Mouse (Mus musculus): ENCODE measurements around the gene Itgal. TPM values are rescaled to one million over a fixed set of nuclear protein-coding genes. Genes with fewer than 3 reads are reported as not detected.

Gene Itgal
- polyA plus RNA-seq, 1 experiment from 2014 or later: 4.1 TPM

DNA sequence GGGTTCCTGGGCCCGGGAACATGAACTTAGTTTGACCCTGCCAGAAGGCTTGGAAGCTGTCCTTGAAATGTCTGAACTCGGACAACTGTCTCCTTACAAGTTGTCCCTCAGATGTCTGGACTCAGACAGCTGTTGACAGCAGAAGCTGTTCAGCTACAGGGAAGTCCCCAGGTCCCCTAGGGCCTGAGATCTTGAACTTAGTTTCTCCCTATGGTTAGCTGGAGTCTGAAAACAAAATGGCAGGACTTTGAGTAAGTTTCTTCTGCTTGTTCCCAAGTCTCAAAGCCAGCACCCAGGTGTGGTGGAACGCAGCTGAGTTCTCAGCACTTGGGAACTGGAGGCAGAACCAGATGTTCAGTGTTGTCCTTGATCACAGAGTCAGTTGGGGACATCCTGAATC is 16.0 kb upstream of the Itgal start:
- no peaks in the 10 kb centered on the region for H3K27me3 ChIP-seq
- 0 out of 2 replicates have a peak overlapping the region, but pooled peaks have one; percentile 1 for H3K27ac ChIP-seq
- 66% methylated on average over 3 of the region's 3 CpGs for WGBS (ENCODE audit: insufficient replicate concordance)
- no peak overlapping the region for H3K9ac ChIP-seq
- H3K4me2 ChIP-seq: no peak overlapping the region
- H3K9me3 ChIP-seq (replicated peaks): no peaks in the 10 kb centered on the region
- DNase-seq (no peak), ATAC-seq (ENCODE audit: low read depth) (no peak)
- no peaks in the 10 kb centered on the region for H3K36me3 ChIP-seq
- H3K4me3 ChIP-seq (replicated peaks): no peak overlapping the region
- peaks cover 47% of the 10 kb centered on the region for H3K4me1 ChIP-seq (replicated peaks)

DNA sequence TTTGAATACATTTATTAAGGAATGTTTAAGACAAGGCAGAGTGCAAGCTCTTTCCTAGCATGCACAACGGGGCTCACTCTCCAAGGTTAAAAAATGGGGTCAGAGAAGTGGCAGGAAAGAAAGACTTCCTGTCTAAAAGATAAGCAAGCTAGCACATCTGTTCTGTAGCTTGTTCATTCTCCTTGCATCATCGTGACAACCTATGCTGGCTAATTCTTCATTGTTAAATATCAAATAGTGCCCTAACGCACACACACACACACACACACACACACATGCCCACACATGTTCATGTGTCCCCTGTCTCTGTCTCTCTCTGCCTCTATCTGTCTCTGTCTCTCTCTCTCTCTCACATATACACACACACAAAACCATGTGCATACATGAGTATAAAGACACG is 14.9 kb upstream of the Itgal start:
- DNase-seq: no peak
- H3K4me2 ChIP-seq: no peak overlapping the region
- H3K27ac ChIP-seq: no peak overlapping the region
- WGBS (ENCODE audit: insufficient replicate concordance): 14% methylated on average over 4 of the region's 4 CpGs
- H3K4me1 ChIP-seq (replicated peaks): peaks cover 51% of the 10 kb centered on the region
- no peak overlapping the region for H3K4me3 ChIP-seq (replicated peaks)
- H3K27me3 ChIP-seq: no peaks in the 10 kb centered on the region
- no peaks in the 10 kb centered on the region for H3K9me3 ChIP-seq (replicated peaks)
- H3K9ac ChIP-seq: no peak overlapping the region
- ATAC-seq (ENCODE audit: low read depth): no peak
- no peaks in the 10 kb centered on the region for H3K36me3 ChIP-seq

DNA sequence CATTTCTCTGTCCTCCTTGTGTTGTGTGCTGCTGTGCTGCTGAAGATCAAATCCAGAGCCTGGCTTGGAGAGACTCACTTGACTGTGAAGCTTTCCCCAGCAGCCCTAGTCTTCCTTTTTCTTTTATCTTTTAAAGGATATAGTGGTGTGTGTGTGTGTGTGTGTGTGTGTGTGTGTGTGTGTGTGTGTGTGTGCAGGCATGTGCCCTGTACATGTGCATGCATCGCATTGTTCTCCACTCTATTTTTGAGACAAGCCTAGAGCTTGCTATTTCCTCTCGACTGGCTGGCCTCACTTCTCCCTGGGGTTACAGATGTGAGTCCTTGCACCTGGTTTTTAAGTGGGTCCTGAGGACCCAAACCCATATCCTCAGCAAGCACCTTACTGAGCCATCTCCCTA is 13.9 kb upstream of the Itgal start:
- DNase-seq (no peak), ATAC-seq (ENCODE audit: low read depth) (no peak)
- Histone ChIP-seq H3K27me3 (no peaks in the 10 kb centered on the region), H3K4me2 (no peak overlapping the region), H3K36me3 (no peaks in the 10 kb centered on the region), H3K4me1 (replicated peaks) (peaks cover 49% of the 10 kb centered on the region), H3K4me3 (replicated peaks) (no peak overlapping the region), H3K9ac (no peak overlapping the region), H3K9me3 (replicated peaks) (no peaks in the 10 kb centered on the region), H3K27ac (no peak overlapping the region)
- WGBS (ENCODE audit: insufficient replicate concordance): 66% methylated on average over 2 of the region's 2 CpGs

DNA sequence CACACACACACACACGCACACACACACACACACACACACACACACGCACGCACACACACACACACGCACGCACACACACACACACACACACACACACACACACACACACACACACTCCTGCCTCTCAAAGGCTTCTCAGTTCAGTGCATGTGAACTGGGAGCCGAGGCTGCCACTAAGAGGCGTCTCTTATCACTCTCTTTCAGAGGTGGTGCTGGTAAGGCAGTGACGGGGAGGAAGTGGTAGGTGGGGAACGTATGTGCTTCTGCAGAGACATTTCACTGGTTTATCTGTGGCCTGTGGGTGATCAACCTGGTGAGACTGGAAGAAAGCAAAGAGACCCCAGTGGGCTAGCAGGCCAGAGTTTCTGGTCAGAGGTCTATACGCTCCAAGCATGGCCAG is 10.9 kb upstream of the Itgal start:
- 10% methylated on average over 9 of the region's 10 CpGs for WGBS (ENCODE audit: insufficient replicate concordance)
- ATAC-seq (ENCODE audit: low read depth): peak; percentile 86

DNA sequence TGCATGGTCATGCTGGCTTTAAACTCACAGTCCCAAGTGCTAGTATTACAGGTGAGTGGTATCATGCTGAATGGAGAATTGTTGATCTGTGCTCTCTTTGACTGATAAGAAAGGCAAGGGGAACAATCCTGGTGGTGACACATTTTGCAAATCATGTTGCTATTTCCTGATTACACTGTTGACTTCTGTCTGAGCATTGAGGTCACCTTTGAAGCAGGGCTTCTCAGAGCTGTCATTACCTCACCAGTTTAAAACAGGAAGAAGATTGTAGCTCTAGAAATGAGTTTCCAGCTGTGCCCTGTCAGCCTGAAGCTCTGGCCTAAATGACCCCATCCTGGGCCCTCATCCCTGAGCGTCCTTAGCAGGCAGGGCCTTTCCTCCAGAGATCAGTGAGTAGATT is 8.1 kb upstream of the Itgal start:
- Histone ChIP-seq H3K27ac (no peak overlapping the region), H3K27me3 (no peaks in the 10 kb centered on the region), H3K36me3 (no peaks in the 10 kb centered on the region), H3K9ac (no peak overlapping the region), H3K4me1 (replicated peaks) (peaks cover 19% of the 10 kb centered on the region), H3K4me3 (replicated peaks) (no peak overlapping the region), H3K4me2 (no peak overlapping the region), H3K9me3 (replicated peaks) (no peaks in the 10 kb centered on the region)
- no peak for DNase-seq
- WGBS (ENCODE audit: insufficient replicate concordance): 50% methylated on average over 1 of the region's 1 CpGs
- no peak for ATAC-seq (ENCODE audit: low read depth)

More for the DNA sequence above, 10.9 kb upstream of the Itgal start:
- Histone ChIP-seq H3K4me1 (replicated peaks) (peaks cover 32% of the 10 kb centered on the region), H3K27me3 (no peaks in the 10 kb centered on the region), H3K9me3 (replicated peaks) (no peaks in the 10 kb centered on the region), H3K9ac (no peak overlapping the region), H3K4me2 (no peak overlapping the region), H3K36me3 (no peaks in the 10 kb centered on the region), H3K4me3 (replicated peaks) (no peak overlapping the region), H3K27ac (peak overlapping the region; percentile 61; the same call in 1 of the 2 replicates)
- peak; percentile 44 for DNase-seq

DNA sequence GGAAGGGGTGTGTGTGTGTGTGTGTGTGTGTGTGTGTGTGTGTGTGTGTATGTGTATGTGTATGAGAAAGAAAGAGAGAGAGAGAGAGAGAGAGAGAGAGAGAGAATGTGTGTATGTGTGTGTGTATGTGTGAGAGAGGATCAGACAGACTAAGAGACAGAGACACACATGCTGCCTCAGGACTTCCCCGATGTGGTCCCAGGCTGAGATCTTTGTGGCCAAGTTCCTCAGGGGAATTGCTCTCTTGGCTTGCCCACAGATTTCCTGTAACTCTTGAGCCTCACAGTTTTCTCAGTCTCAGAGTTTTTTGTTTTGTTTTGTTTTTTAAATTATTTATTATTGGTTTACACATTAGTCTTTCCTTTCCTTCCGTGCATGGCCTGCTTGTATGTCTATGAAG is 6.8 kb upstream of the Itgal start:
- no peak overlapping the region for H3K4me2 ChIP-seq
- 27% methylated on average over 2 of the region's 2 CpGs for WGBS (ENCODE audit: insufficient replicate concordance)
- no peak overlapping the region for H3K9ac ChIP-seq
- H3K9me3 ChIP-seq (replicated peaks): no peaks in the 10 kb centered on the region
- H3K27me3 ChIP-seq: no peaks in the 10 kb centered on the region
- H3K4me1 ChIP-seq (replicated peaks): peaks cover 17% of the 10 kb centered on the region
- H3K27ac ChIP-seq: no peak overlapping the region
- ATAC-seq (ENCODE audit: low read depth) (no peak), DNase-seq (no peak)
- no peak overlapping the region for H3K4me3 ChIP-seq (replicated peaks)
- no peaks in the 10 kb centered on the region for H3K36me3 ChIP-seq

DNA sequence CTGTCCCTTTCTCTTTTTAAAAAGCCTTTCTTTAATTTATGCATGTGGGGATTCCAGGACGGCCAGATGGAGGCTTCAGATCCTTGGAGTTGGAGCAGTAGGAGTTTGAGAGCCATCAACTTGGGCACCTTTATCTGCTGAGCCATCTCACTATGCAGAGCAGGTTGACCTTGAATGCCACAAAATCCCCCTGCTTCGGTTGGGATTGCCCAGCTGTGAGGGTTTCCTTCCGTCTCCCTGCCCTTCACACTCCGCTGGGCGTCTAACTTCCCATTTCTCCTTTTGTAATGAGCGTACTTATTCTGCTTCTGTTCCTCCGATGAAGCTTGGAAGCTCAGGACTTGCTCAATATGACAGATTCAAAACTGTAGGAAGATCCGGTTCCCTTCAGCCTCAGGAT is 5.9 kb upstream of the Itgal start:
- WGBS (ENCODE audit: insufficient replicate concordance): 24% methylated on average over 8 of the region's 8 CpGs
- Histone ChIP-seq H3K4me1 (replicated peaks) (peaks cover 12% of the 10 kb centered on the region), H3K4me3 (replicated peaks) (no peak overlapping the region), H3K9me3 (replicated peaks) (no peaks in the 10 kb centered on the region), H3K36me3 (no peaks in the 10 kb centered on the region), H3K27ac (no peak overlapping the region), H3K4me2 (no peak overlapping the region), H3K27me3 (no peaks in the 10 kb centered on the region), H3K9ac (no peak overlapping the region)
- DNase-seq (no peak), ATAC-seq (ENCODE audit: low read depth) (no peak)

DNA sequence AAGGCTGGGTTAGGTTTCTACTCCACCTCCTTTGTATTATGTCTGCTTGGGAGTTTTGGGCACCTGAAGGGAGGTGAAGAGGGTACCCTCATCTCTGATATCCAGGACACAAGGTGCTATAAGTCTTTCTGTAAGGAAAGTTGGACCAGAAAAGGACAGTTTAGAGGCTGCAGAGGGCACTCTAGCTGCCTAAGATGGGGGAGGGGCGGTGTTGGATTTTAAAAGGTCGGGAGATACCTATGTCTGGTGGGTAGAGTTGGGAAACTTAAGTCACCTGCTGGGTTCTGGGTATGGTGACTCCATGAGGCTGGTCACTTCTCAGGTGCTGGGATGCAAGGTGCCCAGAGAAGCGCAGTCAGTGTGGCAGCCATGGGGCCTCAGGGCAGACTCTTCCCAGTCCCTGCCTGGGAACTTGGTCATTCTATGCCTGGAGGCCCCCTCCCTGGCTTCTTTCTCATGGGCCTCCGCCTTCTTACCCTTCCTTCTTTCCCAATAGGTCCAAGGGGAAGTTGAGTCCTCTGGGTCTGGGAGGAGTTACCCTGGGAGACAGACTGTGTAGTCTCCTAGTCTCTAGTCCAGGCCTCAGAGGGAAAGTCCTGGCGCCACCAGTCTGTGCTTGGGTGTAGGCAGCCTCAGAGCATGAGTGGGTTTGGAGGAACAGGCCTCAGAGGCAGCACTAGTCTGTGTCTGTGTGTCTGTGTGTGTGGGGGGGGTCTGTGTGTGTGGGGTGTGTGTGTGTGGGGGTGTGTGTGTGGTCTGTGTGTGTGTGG is 911 bp downstream of the Itgal start:
- Histone ChIP-seq H3K4me1 (replicated peaks) (peaks cover 13% of the 10 kb centered on the region), H3K4me2 (peak overlapping the region; percentile 42), H3K9me3 (replicated peaks) (no peaks in the 10 kb centered on the region), H3K4me3 (replicated peaks) (peak overlapping the region; percentile 25), H3K27ac (peak overlapping the region; percentile 19; the same call in 1 of the 2 replicates), H3K9ac (0 out of 2 replicates have a peak overlapping the region, but pooled peaks have one; percentile 33), H3K36me3 (no peaks in the 10 kb centered on the region), H3K27me3 (no peaks in the 10 kb centered on the region)
- 53% methylated on average over 5 of the region's 5 CpGs for WGBS (ENCODE audit: insufficient replicate concordance)
- DNase-seq: no peak
- 0 out of 2 replicates have a peak, but pooled peaks have one; percentile 39 for ATAC-seq (ENCODE audit: low read depth)

DNA sequence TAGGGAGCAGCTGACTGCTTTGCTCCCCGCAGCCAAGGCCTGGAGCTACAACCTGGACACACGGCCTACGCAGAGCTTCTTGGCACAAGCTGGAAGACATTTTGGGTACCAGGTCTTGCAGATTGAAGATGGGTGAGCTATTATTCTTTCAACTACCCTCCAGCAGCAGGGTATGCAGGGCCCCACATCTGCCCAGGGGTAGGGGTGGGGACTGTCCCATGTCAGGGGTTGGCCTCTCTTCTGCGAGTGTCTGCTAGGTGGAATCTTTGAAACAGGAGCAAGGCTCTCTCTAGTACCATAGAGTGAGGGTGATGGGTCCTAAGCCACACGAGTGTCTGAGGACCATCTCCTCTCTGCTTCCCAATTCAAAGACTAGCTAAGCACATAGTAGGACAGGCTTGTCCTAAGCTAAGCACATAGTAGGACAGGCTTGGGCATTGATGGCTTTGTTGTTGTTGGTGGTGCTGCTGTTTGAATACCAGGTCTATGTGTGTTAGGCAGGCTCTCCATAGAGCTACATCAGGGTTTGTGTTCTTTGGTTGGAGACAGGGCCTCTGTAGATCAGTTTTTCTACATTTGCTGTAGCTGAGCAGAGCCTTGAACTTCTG is 1.6 kb downstream of the Itgal start:
- Histone ChIP-seq H3K4me3 (replicated peaks) (0 out of 2 replicates have a peak overlapping the region, but pooled peaks have one; percentile 4), H3K27me3 (no peaks in the 10 kb centered on the region), H3K4me2 (0 out of 2 replicates have a peak overlapping the region, but pooled peaks have one; percentile 1), H3K9me3 (replicated peaks) (no peaks in the 10 kb centered on the region), H3K9ac (no peak overlapping the region), H3K36me3 (no peaks in the 10 kb centered on the region), H3K27ac (no peak overlapping the region), H3K4me1 (replicated peaks) (peaks cover 13% of the 10 kb centered on the region)
- WGBS (ENCODE audit: insufficient replicate concordance): 66% methylated on average over 5 of the region's 5 CpGs
- no peak for DNase-seq
- no peak for ATAC-seq (ENCODE audit: low read depth)

DNA sequence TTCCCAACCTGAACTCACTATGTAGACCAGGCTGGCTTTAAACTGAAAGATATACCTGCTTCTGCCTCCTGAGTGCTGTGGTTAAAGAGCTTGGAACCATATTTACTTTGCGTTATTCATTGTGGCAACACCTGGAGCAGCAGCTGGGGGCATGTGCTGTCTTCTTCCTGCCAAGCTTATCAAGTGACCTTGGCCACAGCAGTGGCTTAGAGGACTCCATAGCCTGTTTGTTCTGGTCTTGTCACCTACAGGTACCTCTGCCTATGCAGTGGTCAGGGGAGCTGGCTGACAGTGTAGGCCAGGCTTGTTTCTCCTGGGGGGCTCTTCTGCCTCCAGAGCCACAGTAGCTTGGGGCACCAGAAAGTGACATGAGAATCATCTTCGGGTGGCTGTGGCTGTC is 12.4 kb downstream of the Itgal start:
- no peak overlapping the region for H3K27ac ChIP-seq
- H3K4me1 ChIP-seq (replicated peaks): no peaks in the 10 kb centered on the region
- H3K36me3 ChIP-seq: no peaks in the 10 kb centered on the region
- no peaks in the 10 kb centered on the region for H3K9me3 ChIP-seq (replicated peaks)
- DNase-seq (no peak), ATAC-seq (ENCODE audit: low read depth) (peak; percentile 48; the same call in 1 of the 2 replicates)
- WGBS (ENCODE audit: insufficient replicate concordance): 71% methylated on average over 2 of the region's 2 CpGs
- H3K4me2 ChIP-seq: no peak overlapping the region
- H3K9ac ChIP-seq: no peak overlapping the region
- no peaks in the 10 kb centered on the region for H3K27me3 ChIP-seq
- H3K4me3 ChIP-seq (replicated peaks): no peak overlapping the region

DNA sequence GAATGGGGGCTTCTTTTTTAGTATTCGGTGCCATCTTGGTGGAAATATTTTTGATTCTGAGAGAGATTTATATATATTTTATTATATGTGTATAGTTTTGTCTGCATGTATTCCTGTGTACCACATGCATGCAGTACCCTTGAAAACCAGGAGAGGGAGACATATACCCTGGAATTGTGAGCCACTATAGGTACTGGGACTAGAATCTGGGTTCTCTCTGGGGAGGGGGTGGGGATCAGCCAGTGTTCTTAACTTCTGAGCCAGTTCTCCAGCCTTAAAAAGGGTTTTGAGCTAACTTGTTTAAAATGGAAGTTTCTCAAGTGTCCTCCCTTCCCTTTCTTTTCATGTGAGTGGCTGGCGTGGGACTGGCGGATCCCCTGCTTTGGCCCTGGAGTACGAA is 12.8 kb downstream of the Itgal start:
- H3K27me3 ChIP-seq: no peaks in the 10 kb centered on the region
- no peak overlapping the region for H3K4me2 ChIP-seq
- peak; percentile 34 for DNase-seq
- ATAC-seq (ENCODE audit: low read depth): no peak
- no peak overlapping the region for H3K9ac ChIP-seq
- 68% methylated on average over 4 of the region's 4 CpGs for WGBS (ENCODE audit: insufficient replicate concordance)
- H3K9me3 ChIP-seq (replicated peaks): no peaks in the 10 kb centered on the region
- no peaks in the 10 kb centered on the region for H3K36me3 ChIP-seq
- no peak overlapping the region for H3K27ac ChIP-seq
- H3K4me1 ChIP-seq (replicated peaks): no peaks in the 10 kb centered on the region
- H3K4me3 ChIP-seq (replicated peaks): no peak overlapping the region
